Mouse (Mus musculus) liver, embryonic 12.5 days (tissue): ENCODE measurements around the gene Ing1. TPM values are rescaled to one million over a fixed set of nuclear protein-coding genes. Genes with fewer than 3 reads are reported as not detected.

Experiments
- ATAC-seq: fragments of 200-750 bp; cut with Nextera tagmentation; 2 replicates; pipeline ENCODE4 v1.8.0; 2017; ENCODE audit warnings: moderate number of reproducible peaks, mild to moderate bottlenecking, moderate library complexity
- H3K27ac ChIP-seq: fragments of 300-500 bp; sonication (generic); 2 replicates; pipeline ENCODE4 v1.5.1; 2016; ENCODE audit warnings: mild to moderate bottlenecking
- H3K27me3 ChIP-seq: fragments of 300-500 bp; sonication (generic); replicated peaks from 2 replicates; pipeline ENCODE4 v1.6.1; 2016; ENCODE audit warnings: mild to moderate bottlenecking, moderate library complexity
- H3K36me3 ChIP-seq: fragments of 300-500 bp; sonication (generic); 2 replicates; pipeline ENCODE4 v1.6.1; 2016; ENCODE audit warnings: mild to moderate bottlenecking, moderate library complexity
- H3K4me1 ChIP-seq: fragments of 300-500 bp; sonication (generic); 2 replicates; pipeline ENCODE4 v1.6.1; 2016
- H3K4me2 ChIP-seq: fragments of 300-500 bp; sonication (generic); 2 replicates; pipeline ENCODE4 v1.6.1; 2016; ENCODE audit warnings: mild to moderate bottlenecking, moderate library complexity
- H3K4me3 ChIP-seq: fragments of 300-500 bp; sonication (generic); 2 replicates; pipeline ENCODE4 v1.5.1; 2016; ENCODE audit warnings: mild to moderate bottlenecking, moderate library complexity
- H3K9ac ChIP-seq: fragments of 300-500 bp; sonication (generic); 2 replicates; pipeline ENCODE4 v1.6.1; 2016; ENCODE audit warnings: mild to moderate bottlenecking, moderate library complexity
- H3K9me3 ChIP-seq: fragments of 300-500 bp; sonication (generic); replicated peaks from 2 replicates; pipeline ENCODE4 v1.6.1; 2016; ENCODE audit warnings: mild to moderate bottlenecking, moderate library complexity
- WGBS: fragments of 180-500 bp; shearing (Covaris S2); methylation state at CpG from one replicate; pipeline ENCODE4 v1.1.7; 2016; ENCODE audit not compliant: insufficient replicate concordance; 5-methylcytosine and 5-hydroxymethylcytosine counted together
- polyA plus RNA-seq: library from polyadenylated mRNA; unstranded; fragments of >200 nt; fragmentation: Nextera tagmentation; extraction: Ambion mirVana; gene quantifications from 2 replicates; pipeline ENCODE4 v1.2.1, GENCODE M21; 2016

The Ing1 gene
- 21.6 and 22.8 TPM in 2 replicates for polyA plus RNA-seq

- peak within 1 kb of the TSS; percentile 92 for H3K9ac ChIP-seq
- H3K9me3 ChIP-seq = no peaks in the 10 kb centered on the region
- H3K4me3 ChIP-seq = peak within 1 kb of the TSS; percentile 88
- H3K4me2 ChIP-seq = peak within 1 kb of the TSS; percentile 98
- H3K27ac ChIP-seq = peak within 1 kb of the TSS; percentile 99
- WGBS = under 1% methylated on average over 52 of the region's 52 CpGs
- H3K36me3 ChIP-seq = no peaks in the 10 kb centered on the region
- peak; percentile 65 for ATAC-seq
- peaks cover 44% of the 10 kb centered on the region for H3K4me1 ChIP-seq
- H3K27me3 ChIP-seq = no peaks in the 10 kb centered on the region
Observed at GRCm38 (mm10) chr8:11554799-11555719, at the start of gene Ing1. Gene Ing1, plus strand, starts transcription at chr8:11555571.

DNA sequence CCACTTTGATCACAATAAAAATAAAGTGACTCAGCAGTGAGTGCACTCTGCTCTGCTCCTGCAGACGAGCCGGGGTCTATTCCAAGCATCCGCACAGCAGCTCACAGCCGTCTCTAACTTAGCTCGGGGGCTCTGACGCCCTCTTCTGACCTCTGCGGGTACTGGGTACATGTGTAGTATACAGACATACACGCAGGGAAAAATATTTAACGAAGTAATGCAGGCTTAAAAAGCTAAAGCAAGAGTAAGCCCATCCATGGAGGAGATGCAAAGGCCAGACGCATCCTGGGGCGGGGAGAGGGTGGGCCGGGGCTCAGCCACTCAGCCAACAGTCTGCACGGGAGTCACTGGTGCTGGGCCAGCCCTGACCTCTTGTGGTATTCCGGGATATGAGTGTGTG, 49.3 kb upstream of the Ing1 start:
- Histone ChIP-seq H3K27me3 (no peaks in the 10 kb centered on the region), H3K4me3 (no peak overlapping the region), H3K4me2 (no peak overlapping the region), H3K9ac (no peak overlapping the region), H3K27ac (no peak overlapping the region), H3K9me3 (no peaks in the 10 kb centered on the region), H3K36me3 (peaks cover 99% of the 10 kb centered on the region), H3K4me1 (peaks cover 5% of the 10 kb centered on the region; the same call in 1 of the 2 replicates)
- no peak for ATAC-seq
- 77% methylated on average over 14 of the region's 14 CpGs for WGBS

DNA sequence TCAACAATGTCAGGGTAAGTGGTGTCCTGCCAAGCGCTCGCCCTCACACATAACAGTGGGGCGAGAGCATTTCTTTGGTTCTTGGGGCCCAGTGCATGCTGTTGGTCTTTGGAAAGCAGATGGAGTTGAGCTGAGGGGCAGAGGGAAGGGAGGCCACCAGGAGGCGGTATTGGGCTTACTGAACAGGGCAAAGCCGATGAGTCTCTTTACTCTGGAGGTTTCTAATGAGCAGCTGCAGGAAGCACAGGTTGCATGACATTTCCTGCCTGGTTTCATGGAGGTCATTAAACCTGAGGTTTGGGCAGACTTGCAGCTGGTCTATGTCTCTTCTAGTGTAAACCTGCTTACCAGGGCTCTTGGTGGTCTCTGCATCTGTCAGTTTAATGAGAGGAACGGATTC, 48.6 kb upstream of the Ing1 start:
- no peak overlapping the region for H3K4me3 ChIP-seq
- ATAC-seq = no peak
- H3K4me2 ChIP-seq = no peak overlapping the region
- H3K4me1 ChIP-seq = peaks cover 11% of the 10 kb centered on the region
- no peaks in the 10 kb centered on the region for H3K9me3 ChIP-seq
- H3K9ac ChIP-seq = no peak overlapping the region
- no peaks in the 10 kb centered on the region for H3K27me3 ChIP-seq
- WGBS = 70% methylated on average over 6 of the region's 6 CpGs
- no peak overlapping the region for H3K27ac ChIP-seq
- peaks cover 99% of the 10 kb centered on the region for H3K36me3 ChIP-seq

GRCm38 (mm10) chr8:11508880-11509279, 46.5 kb upstream of the Ing1 start:
- Histone ChIP-seq H3K4me1 (peaks cover 31% of the 10 kb centered on the region), H3K27ac (no peak overlapping the region), H3K9ac (no peak overlapping the region), H3K9me3 (no peaks in the 10 kb centered on the region), H3K27me3 (no peaks in the 10 kb centered on the region), H3K36me3 (peaks cover 99% of the 10 kb centered on the region), H3K4me2 (no peak overlapping the region), H3K4me3 (no peak overlapping the region)
- 84% methylated on average over 10 of the region's 10 CpGs for whole genome bisulfite sequencing
- ATAC-seq = no peak

- 88% methylated on average over 5 of the region's 5 CpGs for WGBS
- H3K36me3 ChIP-seq = peaks cover 99% of the 10 kb centered on the region
- H3K4me2 ChIP-seq = no peak overlapping the region
- H3K9me3 ChIP-seq = no peaks in the 10 kb centered on the region
- no peak for ATAC-seq
- no peak overlapping the region for H3K4me3 ChIP-seq
- H3K27me3 ChIP-seq = no peaks in the 10 kb centered on the region
- H3K9ac ChIP-seq = no peak overlapping the region
- peaks cover 48% of the 10 kb centered on the region for H3K4me1 ChIP-seq
- no peak overlapping the region for H3K27ac ChIP-seq
Observed at GRCm38 (mm10) chr8:11510971-11511370, 44.4 kb upstream of the Ing1 start.

GRCm38 (mm10) chr8:11512711-11513110, 42.7 kb upstream of the Ing1 start:
- Histone ChIP-seq H3K4me3 (0 out of 2 replicates have a peak overlapping the region, but pooled peaks have one; percentile 7), H3K27ac (peak overlapping the region; percentile 84), H3K4me2 (peak overlapping the region; percentile 48), H3K9me3 (no peaks in the 10 kb centered on the region), H3K9ac (peak overlapping the region; percentile 44), H3K4me1 (peaks cover 48% of the 10 kb centered on the region), H3K36me3 (peaks cover 99% of the 10 kb centered on the region), H3K27me3 (no peaks in the 10 kb centered on the region)
- ATAC-seq = peak; percentile 88
- WGBS = 28% methylated on average over 9 of the region's 9 CpGs

DNA sequence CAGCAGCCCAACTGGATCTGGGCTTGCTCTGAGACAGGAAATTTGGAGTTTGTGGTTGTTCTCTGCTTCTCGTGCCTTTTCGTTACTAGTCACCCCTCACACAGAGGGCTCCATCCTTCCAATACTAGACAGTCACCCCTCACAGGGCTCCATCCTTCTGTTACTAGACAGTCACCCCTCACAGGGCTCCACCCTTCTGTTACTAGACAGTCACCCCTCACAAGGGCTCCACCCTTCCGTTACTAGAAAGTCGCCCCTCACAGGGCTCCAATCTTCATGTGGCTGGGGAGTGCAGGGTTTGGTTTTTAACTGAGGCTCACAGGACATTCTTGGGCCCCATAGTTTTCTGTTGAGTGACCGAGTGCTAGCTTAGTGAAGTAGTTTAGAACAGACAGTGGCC, 42.1 kb upstream of the Ing1 start:
- Histone ChIP-seq H3K27me3 (no peaks in the 10 kb centered on the region), H3K9me3 (no peaks in the 10 kb centered on the region), H3K4me3 (0 out of 2 replicates have a peak overlapping the region, but pooled peaks have one; percentile 7), H3K4me2 (peak overlapping the region; percentile 48), H3K27ac (peak overlapping the region; percentile 84), H3K4me1 (peaks cover 43% of the 10 kb centered on the region), H3K36me3 (peaks cover 99% of the 10 kb centered on the region), H3K9ac (peak overlapping the region; percentile 44; the same call in 1 of the 2 replicates)
- WGBS = 47% methylated on average over 5 of the region's 5 CpGs
- peak; percentile 59 for ATAC-seq

DNA sequence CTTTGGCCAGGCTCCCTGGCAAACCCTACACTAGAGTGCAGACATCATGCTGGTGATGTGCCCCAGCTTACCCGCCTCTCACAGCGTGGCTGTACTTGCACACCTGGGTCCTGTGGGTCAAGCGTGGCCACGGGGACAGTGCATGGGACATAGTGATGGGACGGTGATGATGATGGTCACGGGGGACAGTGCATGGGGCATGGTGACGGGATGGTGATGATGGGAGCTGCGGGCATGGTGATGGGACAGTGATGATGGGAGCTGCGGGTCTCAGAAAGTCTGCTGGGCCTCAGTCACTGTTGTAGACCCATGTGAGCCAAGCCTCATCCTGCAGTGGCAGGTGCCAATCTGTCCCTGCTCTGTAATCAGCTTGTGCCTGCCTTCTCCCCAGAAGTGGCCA, 39.1 kb upstream of the Ing1 start:
- 85% methylated on average over 9 of the region's 9 CpGs for WGBS
- H3K36me3 ChIP-seq = peaks cover 92% of the 10 kb centered on the region

GRCm38 (mm10) chr8:11517366-11518055, 37.9 kb upstream of the Ing1 start:
- H3K27ac ChIP-seq = no peak overlapping the region
- H3K4me3 ChIP-seq = no peak overlapping the region
- H3K9me3 ChIP-seq = no peaks in the 10 kb centered on the region
- no peak for ATAC-seq
- H3K4me1 ChIP-seq = peaks cover 30% of the 10 kb centered on the region
- no peak overlapping the region for H3K4me2 ChIP-seq
- H3K9ac ChIP-seq = no peak overlapping the region
- WGBS = 80% methylated on average over 16 of the region's 16 CpGs
- peaks cover 92% of the 10 kb centered on the region for H3K36me3 ChIP-seq
- H3K27me3 ChIP-seq = no peaks in the 10 kb centered on the region

More for the DNA sequence above, 39.1 kb upstream of the Ing1 start:
- Histone ChIP-seq H3K9ac (no peak overlapping the region), H3K9me3 (no peaks in the 10 kb centered on the region), H3K4me2 (no peak overlapping the region), H3K27ac (no peak overlapping the region), H3K27me3 (no peaks in the 10 kb centered on the region), H3K4me3 (no peak overlapping the region), H3K4me1 (peaks cover 43% of the 10 kb centered on the region)
- no peak for ATAC-seq

- no peak overlapping the region for H3K9ac ChIP-seq
- H3K4me3 ChIP-seq = no peak overlapping the region
- ATAC-seq = no peak
- H3K4me2 ChIP-seq = no peak overlapping the region
- H3K27me3 ChIP-seq = no peaks in the 10 kb centered on the region
- no peak overlapping the region for H3K27ac ChIP-seq
- no peaks in the 10 kb centered on the region for H3K9me3 ChIP-seq
- peaks cover 25% of the 10 kb centered on the region for H3K4me1 ChIP-seq
- 83% methylated on average over 6 of the region's 6 CpGs for WGBS
- H3K36me3 ChIP-seq = peaks cover 92% of the 10 kb centered on the region
Observed at GRCm38 (mm10) chr8:11518056-11518396, 37.3 kb upstream of the Ing1 start.

DNA sequence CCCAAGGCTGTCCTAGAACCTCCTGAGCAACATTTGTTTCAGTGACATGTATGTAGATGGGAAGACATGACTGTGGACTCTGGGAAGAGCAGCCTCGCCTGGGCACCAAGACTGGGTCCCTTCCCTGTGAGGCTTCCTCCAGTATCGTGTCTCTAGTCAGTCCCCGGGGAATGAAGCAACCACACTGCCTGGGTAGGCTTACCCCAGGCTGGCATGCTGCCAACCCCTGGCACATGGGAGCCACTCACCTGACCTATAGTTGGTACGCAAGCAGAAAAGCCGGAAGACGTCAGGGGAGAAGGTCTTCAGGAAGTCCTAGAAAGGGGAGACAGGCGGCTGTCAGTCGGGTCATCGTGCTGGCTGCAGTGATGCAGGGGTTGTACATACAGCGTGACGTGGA, 36.7 kb upstream of the Ing1 start:
- Histone ChIP-seq H3K9me3 (no peaks in the 10 kb centered on the region), H3K4me3 (no peak overlapping the region), H3K27ac (no peak overlapping the region), H3K4me1 (peaks cover 19% of the 10 kb centered on the region), H3K9ac (no peak overlapping the region), H3K36me3 (peaks cover 91% of the 10 kb centered on the region), H3K4me2 (no peak overlapping the region), H3K27me3 (no peaks in the 10 kb centered on the region)
- 85% methylated on average over 11 of the region's 11 CpGs for WGBS
- no peak for ATAC-seq

GRCm38 (mm10) chr8:11523331-11523730, 32.0 kb upstream of the Ing1 start:
- H3K9me3 ChIP-seq = no peaks in the 10 kb centered on the region
- no peak overlapping the region for H3K27ac ChIP-seq
- WGBS = 67% methylated on average over 3 of the region's 3 CpGs
- H3K27me3 ChIP-seq = no peaks in the 10 kb centered on the region
- no peak overlapping the region for H3K4me2 ChIP-seq
- no peaks in the 10 kb centered on the region for H3K4me1 ChIP-seq
- no peak overlapping the region for H3K9ac ChIP-seq
- peaks cover 80% of the 10 kb centered on the region for H3K36me3 ChIP-seq
- H3K4me3 ChIP-seq = no peak overlapping the region
- ATAC-seq = no peak
